9 mouse cellular contexts compared by ENCODE assay signal in genomic region chr3:94260598-94260997, GRCm38 (mm10). TPM values are rescaled to one million over a fixed set of nuclear protein-coding genes. Genes with fewer than 3 reads are reported as not detected.
DNase-seq lines count a peak whose midpoint lies in the region; ATAC-seq lines count a peak whose summit lies in the region.
"Had no signal": no experiment of that assay in that cellular context is flagged by ENCODE, and none has a peak within 500 bp of the region (broad histone marks: within the 10 kb centered on the region; RNA-seq: fewer than 3 reads in every experiment).

No protein-coding gene starts in this region.

- 51% methylated on average over 6 of the region's 6 CpGs for WGBS in intestine, embryonic 15.5 days

- no peaks in the 10 kb centered on the region for H3K9me3 ChIP-seq in intestine, embryonic 15.5 days

- no peak overlapping the region for H3K4me2 ChIP-seq in intestine, embryonic 15.5 days (replicated peaks)

- no peaks in the 10 kb centered on the region for H3K36me3 ChIP-seq in intestine, embryonic 15.5 days

- no peak overlapping the region for H3K9ac ChIP-seq in intestine, embryonic 15.5 days

- no peak overlapping the region for H3K27ac ChIP-seq in intestine, embryonic 15.5 days

- H3K4me3 ChIP-seq in intestine, embryonic 15.5 days (replicated peaks), result no peak overlapping the region

- no peaks in the 10 kb centered on the region for H3K4me1 ChIP-seq in intestine, embryonic 15.5 days (replicated peaks)

- ATAC-seq in intestine, embryonic 15.5 days, result peak; percentile 43; the same call in 1 of the 2 replicates
- no peak for ATAC-seq in monocyte, adult 5-6 weeks (replicated peaks; ENCODE audit: insufficient number of reproducible peaks, low FRiP score, low TSS enrichment, poor library complexity, severe bottlenecking)

- H3K27me3 ChIP-seq in intestine, embryonic 15.5 days (replicated peaks), result no peaks in the 10 kb centered on the region

- DNase-seq in kidney, adult 8-10 months, result peak; percentile 5 to 10
- no peak for DNase-seq in kidney, adult 11 months
- DNase-seq in CD4-positive helper T cell, adult 2 months (ENCODE audit: low read depth, low spot score), result peak; percentile 2
- peak; percentile 9 for DNase-seq in MN1 (ENCODE audit: low spot score)
- DNase-seq in heart, adult 11 months, result no peak
- no peak for DNase-seq in lung, postnatal 14 days

RNA-seq across cellular contexts. Expression of gene Gm4778, which starts 3.2 kb away (rescaled TPM):
- polyA plus RNA-seq in intestine, embryonic 15.5 days (2015; fragmentation: Nextera tagmentation; extraction: Ambion mirVana), result not detected in 2 replicates
- total RNA-seq in monocyte, adult 5-6 weeks (2017), result not detected in 3 replicates
- polyA plus RNA-seq: lung, embryonic 16.5 days had no signal

RNA-seq across cellular contexts. Expression of gene Them4, which starts 49.3 kb away (rescaled TPM):
- 15.6 and 18.7 TPM in 2 replicates for polyA plus RNA-seq in intestine, embryonic 15.5 days (2015; fragmentation: Nextera tagmentation; extraction: Ambion mirVana)
- total RNA-seq in monocyte, adult 5-6 weeks (2017), result 1.9 to 5.4 TPM (median 3.7 TPM) in 3 replicates

Comparison
In these comparisons a context has a peak if more than half of its experiments do, and no peak if none do; other contexts are left out.
1. DNase-seq: peak in kidney, adult 8-10 months (2 of 2), CD4-positive helper T cell, adult 2 months (single experiment) and MN1 (single experiment); none in kidney, adult 11 months (single experiment), heart, adult 11 months (single experiment) and lung, postnatal 14 days (single experiment).